Comparison of ENCODE assay signal across 8 mouse cellular contexts in the genomic region with DNA sequence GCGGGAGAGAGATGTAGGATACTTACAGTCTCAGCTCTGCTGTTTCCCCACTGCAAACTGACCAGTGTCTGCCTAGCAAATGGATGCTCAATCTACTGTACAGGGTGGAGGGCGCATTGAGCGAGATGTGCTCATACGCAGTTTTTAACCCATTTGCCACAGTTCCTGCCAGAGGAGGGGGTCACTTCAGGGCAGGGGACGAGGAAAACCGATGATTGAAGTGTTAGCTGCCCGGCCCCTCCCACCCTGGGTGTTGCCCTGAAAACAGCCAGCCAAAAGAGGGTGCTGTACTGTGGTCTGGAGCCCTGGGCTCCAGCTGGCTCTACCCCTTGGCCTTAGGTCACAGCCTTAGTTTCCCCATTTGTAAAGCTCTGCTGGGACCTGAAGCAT. TPM values are rescaled to one million over a fixed set of nuclear protein-coding genes. Genes with fewer than 3 reads are reported as not detected.
DNase-seq lines count a peak whose midpoint lies in the region; ATAC-seq and TF ChIP-seq lines count a peak whose summit lies in the region.

No protein-coding gene starts in this region.

- peaks cover 67% of the 10 kb centered on the region for H3K79me2 ChIP-seq in myocyte (ENCODE audit: control insufficient read depth, insufficient read depth)

- H3K27me3 ChIP-seq in embryonic facial prominence, embryonic 13.5 days: peaks cover 12% of the 10 kb centered on the region
- peaks cover 15% of the 10 kb centered on the region for H3K27me3 ChIP-seq in limb, embryonic 10.5 days (ENCODE audit: low read depth, poor library complexity, severe bottlenecking)
- no peaks in the 10 kb centered on the region for H3K27me3 ChIP-seq in myocyte (ENCODE audit: control insufficient read depth, insufficient read depth, insufficient read length)

- H3K4me3 ChIP-seq in embryonic facial prominence, embryonic 13.5 days: peak overlapping the region; percentile 78
- peak overlapping the region; percentile 86 for H3K4me3 ChIP-seq in limb, embryonic 10.5 days
- H3K4me3 ChIP-seq in myocyte: peak overlapping the region; percentile 80

- peak overlapping the region; percentile 72 for H3ac ChIP-seq in myocyte (ENCODE audit: control insufficient read depth, insufficient read length)

- H3K36me3 ChIP-seq in embryonic facial prominence, embryonic 13.5 days: peaks cover 10% of the 10 kb centered on the region
- peaks cover 10% of the 10 kb centered on the region for H3K36me3 ChIP-seq in limb, embryonic 10.5 days
- H3K36me3 ChIP-seq in myocyte (ENCODE audit: control insufficient read depth, insufficient read depth): peaks cover 9% of the 10 kb centered on the region

- peaks cover 57% of the 10 kb centered on the region for H3K4me1 ChIP-seq in embryonic facial prominence, embryonic 13.5 days
- peaks cover 61% of the 10 kb centered on the region for H3K4me1 ChIP-seq in limb, embryonic 10.5 days

- intact Hi-C loops in left cerebral cortex, postnatal 14 days (cut with DNase I): no loop called here

- no peak for ATAC-seq in embryonic facial prominence, embryonic 13.5 days (ENCODE audit: insufficient number of reproducible peaks, insufficient read depth, low FRiP score, low TSS enrichment, low read depth)

- no peaks in the 10 kb centered on the region for H3K9me3 ChIP-seq in embryonic facial prominence, embryonic 13.5 days
- no peaks in the 10 kb centered on the region for H3K9me3 ChIP-seq in limb, embryonic 10.5 days (replicated peaks)

- H3K9ac ChIP-seq in embryonic facial prominence, embryonic 13.5 days: peak overlapping the region; percentile 82; the same call in 1 of the 2 replicates

- no peak for TF ChIP-seq POLR2A in myocyte (IDR thresholded peaks at IDR 0.05; ENCODE audit: insufficient read length, low read depth)

- H3K4me2 ChIP-seq in embryonic facial prominence, embryonic 13.5 days: peak overlapping the region; percentile 86
- H3K4me2 ChIP-seq in myocyte (ENCODE audit: low read depth): peak overlapping the region; percentile 95

- DNase-seq in kidney, postnatal 10 days: peak; percentile 68
- no peak for DNase-seq in kidney, postnatal 4 days
- no peak for DNase-seq in limb, embryonic 10.5 days (ENCODE audit: low spot score)
- DNase-seq in layer of hippocampus, postnatal 14 days (ENCODE audit: low spot score in 2 of 2): no peak
- no peak for DNase-seq in gastrocnemius, postnatal 10 days
- DNase-seq in left cerebral cortex, postnatal 14 days (ENCODE audit: low spot score in 2 of 2): no peak

- H3K27ac ChIP-seq in embryonic facial prominence, embryonic 13.5 days: peak overlapping the region; percentile 90
- H3K27ac ChIP-seq in limb, embryonic 10.5 days: peak overlapping the region; percentile 98

- WGBS in embryonic facial prominence, embryonic 13.5 days: 14% methylated on average over 7 of the region's 7 CpGs
- 18% methylated on average over 7 of the region's 7 CpGs for WGBS in limb, embryonic 10.5 days

TF ChIP-seq in myocyte, 11 proteins besides CTCF, POLR2A, EP300 and RAD21:
- TF ChIP-seq USF1 (IDR thresholded peaks at IDR 0.05; ENCODE audit: low read depth) (no peak), POLR2AphosphoS2 (IDR thresholded peaks at IDR 0.05; ENCODE audit: insufficient read length, low read depth) (peak; percentile 15)

RNA-seq across cellular contexts. Expression of gene Tspan4, which starts 1.9 kb away (rescaled TPM):
- polyA plus RNA-seq in embryonic facial prominence, embryonic 13.5 days (2015; fragmentation: Nextera tagmentation; extraction: Ambion mirVana): 46.4 and 55.6 TPM in 2 replicates
- 25.0 and 36.9 TPM in 2 replicates for polyA plus RNA-seq in limb, embryonic 10.5 days (2016; fragmentation: Nextera tagmentation; extraction: Ambion mirVana)
- 95.5 TPM for polyA plus RNA-seq in myocyte (2012; fragmentation: generic; extraction: Trizol)
- 10 to 100 TPM; 24.5 to 28.7 TPM for total RNA-seq in layer of hippocampus, postnatal 14 days (2021)
- total RNA-seq in gastrocnemius, postnatal 10 days (2021): 10 to 100 TPM; 18.6 to 21.0 TPM
- 10 to 100 TPM; 23.2 to 23.7 TPM for total RNA-seq in left cerebral cortex, postnatal 14 days (2021)

RNA-seq across cellular contexts. Expression of gene Polr2l, which starts 2.0 kb away (rescaled TPM):
- polyA plus RNA-seq in embryonic facial prominence, embryonic 13.5 days (2015; fragmentation: Nextera tagmentation; extraction: Ambion mirVana): 64.5 and 70.3 TPM in 2 replicates
- polyA plus RNA-seq in limb, embryonic 10.5 days (2016; fragmentation: Nextera tagmentation; extraction: Ambion mirVana): 77.2 and 86.8 TPM in 2 replicates
- 95.1 TPM for polyA plus RNA-seq in myocyte (2012; fragmentation: generic; extraction: Trizol)
- 10 to 100 TPM; 43.9 to 50.4 TPM for total RNA-seq in layer of hippocampus, postnatal 14 days (2021)
- total RNA-seq in gastrocnemius, postnatal 10 days (2021): 10 to 100 TPM; 43.4 to 49.0 TPM
- total RNA-seq in left cerebral cortex, postnatal 14 days (2021): 10 to 100 TPM; 43.8 to 44.4 TPM

RNA-seq across cellular contexts. Expression of gene Cd151, which starts 9.8 kb away (rescaled TPM):
- 16.5 and 16.6 TPM in 2 replicates for polyA plus RNA-seq in embryonic facial prominence, embryonic 13.5 days (2015; fragmentation: Nextera tagmentation; extraction: Ambion mirVana)
- polyA plus RNA-seq in limb, embryonic 10.5 days (2016; fragmentation: Nextera tagmentation; extraction: Ambion mirVana): 14.0 and 15.8 TPM in 2 replicates
- polyA plus RNA-seq in myocyte (2012; fragmentation: generic; extraction: Trizol): 267 TPM
- total RNA-seq in layer of hippocampus, postnatal 14 days (2021): 10 to 100 TPM; 29.5 to 33.8 TPM
- 10 to 100 TPM; 77.7 to 88.5 TPM for total RNA-seq in gastrocnemius, postnatal 10 days (2021)
- total RNA-seq in left cerebral cortex, postnatal 14 days (2021): 10 to 100 TPM; 27.5 to 33.8 TPM

RNA-seq across cellular contexts. Expression of gene Cracr2b, which starts 16.1 kb away (rescaled TPM):
- polyA plus RNA-seq in embryonic facial prominence, embryonic 13.5 days (2015; fragmentation: Nextera tagmentation; extraction: Ambion mirVana): 11.5 and 12.7 TPM in 2 replicates
- polyA plus RNA-seq in limb, embryonic 10.5 days (2016; fragmentation: Nextera tagmentation; extraction: Ambion mirVana): 7.0 and 7.8 TPM in 2 replicates
- 2.4 TPM for polyA plus RNA-seq in myocyte (2012; fragmentation: generic; extraction: Trizol)
- total RNA-seq in layer of hippocampus, postnatal 14 days (2021): 1 to 10 TPM; 5.5 to 6.6 TPM
- 1 to 10 TPM; 8.6 to 9.9 TPM for total RNA-seq in gastrocnemius, postnatal 10 days (2021)
- 1 to 10 TPM; 5.3 to 5.6 TPM for total RNA-seq in left cerebral cortex, postnatal 14 days (2021)

RNA-seq across cellular contexts. Expression of gene Pnpla2, which starts 22.0 kb away (rescaled TPM):
- polyA plus RNA-seq in embryonic facial prominence, embryonic 13.5 days (2015; fragmentation: Nextera tagmentation; extraction: Ambion mirVana): 13.4 and 13.5 TPM in 2 replicates
- polyA plus RNA-seq in limb, embryonic 10.5 days (2016; fragmentation: Nextera tagmentation; extraction: Ambion mirVana): 11.6 and 12.4 TPM in 2 replicates
- 50.5 TPM for polyA plus RNA-seq in myocyte (2012; fragmentation: generic; extraction: Trizol)
- total RNA-seq in layer of hippocampus, postnatal 14 days (2021): 10 to 100 TPM; 32.4 to 36.6 TPM
- total RNA-seq in gastrocnemius, postnatal 10 days (2021): 100 to 1,000 TPM; 119 to 151 TPM
- 10 to 100 TPM; 22.9 to 28.8 TPM for total RNA-seq in left cerebral cortex, postnatal 14 days (2021)
